Mouse (Mus musculus) liver, embryonic 16.5 days (tissue): Measurements from ENCODE around the gene Slit3. TPM values are rescaled to one million over a fixed set of nuclear protein-coding genes. Genes with fewer than 3 reads are reported as not detected.

Experiments used
- ATAC-seq: fragments of 200-750 bp; cut with Nextera tagmentation; 2 replicates; pipeline ENCODE4 v1.8.0; 2017; ENCODE audit warnings: low read depth, mild to moderate bottlenecking, moderate number of reproducible peaks, moderate library complexity
- H3K27ac ChIP-seq: fragments of 300-500 bp; sonication (generic); 2 replicates; pipeline ENCODE4 v1.5.1; 2014; ENCODE audit warnings: mild to moderate bottlenecking, low read length
- H3K27me3 ChIP-seq: fragments of 300-500 bp; sonication (generic); 2 replicates; pipeline ENCODE4 v1.6.1; 2014; ENCODE audit warnings: low read depth, low read length, mixed read lengths; ENCODE audit not compliant: control insufficient read depth, insufficient read depth
- H3K36me3 ChIP-seq: fragments of 300-500 bp; sonication (generic); 2 replicates; pipeline ENCODE4 v1.6.1; 2014; ENCODE audit warnings: mild to moderate bottlenecking; ENCODE audit not compliant: control insufficient read depth, insufficient read depth
- H3K4me1 ChIP-seq: fragments of 300-500 bp; sonication (generic); 2 replicates; pipeline ENCODE4 v1.6.1; 2014; ENCODE audit warnings: low read depth, low read length, mixed read lengths; ENCODE audit not compliant: control insufficient read depth
- H3K4me2 ChIP-seq: fragments of 300-500 bp; sonication (generic); 2 replicates; pipeline ENCODE4 v1.6.1; 2014; ENCODE audit warnings: low read depth, low read length, mixed read lengths
- H3K4me3 ChIP-seq: fragments of 300-500 bp; sonication (generic); 2 replicates; pipeline ENCODE4 v1.5.1; 2014; ENCODE audit warnings: low read depth, mild to moderate bottlenecking, low read length
- H3K9ac ChIP-seq: fragments of 300-500 bp; sonication (generic); 2 replicates; pipeline ENCODE4 v1.6.1; 2014; ENCODE audit warnings: low read depth, low read length
- H3K9me3 ChIP-seq: fragments of 300-500 bp; sonication (generic); replicated peaks from 2 replicates; pipeline ENCODE4 v1.6.1; 2016; ENCODE audit warnings: low read length; ENCODE audit not compliant: control insufficient read depth
- WGBS: fragments of 180-500 bp; shearing (Covaris S2); extraction: QIAGEN DNeasy Blood & Tissue Kit; methylation state at CpG from one replicate; pipeline ENCODE4 v1.1.7; 2014; ENCODE audit not compliant: insufficient replicate concordance; 5-methylcytosine and 5-hydroxymethylcytosine counted together
- polyA plus RNA-seq: library from polyadenylated mRNA; unstranded; fragments of >200 nt; fragmentation: Nextera tagmentation; extraction: Ambion mirVana; gene quantifications from 2 replicates; pipeline ENCODE4 v1.2.1, GENCODE M21; 2015

Slit3 gene
- polyA plus RNA-seq, 1 experiment from 2014 or later: 0.22 TPM

DNA sequence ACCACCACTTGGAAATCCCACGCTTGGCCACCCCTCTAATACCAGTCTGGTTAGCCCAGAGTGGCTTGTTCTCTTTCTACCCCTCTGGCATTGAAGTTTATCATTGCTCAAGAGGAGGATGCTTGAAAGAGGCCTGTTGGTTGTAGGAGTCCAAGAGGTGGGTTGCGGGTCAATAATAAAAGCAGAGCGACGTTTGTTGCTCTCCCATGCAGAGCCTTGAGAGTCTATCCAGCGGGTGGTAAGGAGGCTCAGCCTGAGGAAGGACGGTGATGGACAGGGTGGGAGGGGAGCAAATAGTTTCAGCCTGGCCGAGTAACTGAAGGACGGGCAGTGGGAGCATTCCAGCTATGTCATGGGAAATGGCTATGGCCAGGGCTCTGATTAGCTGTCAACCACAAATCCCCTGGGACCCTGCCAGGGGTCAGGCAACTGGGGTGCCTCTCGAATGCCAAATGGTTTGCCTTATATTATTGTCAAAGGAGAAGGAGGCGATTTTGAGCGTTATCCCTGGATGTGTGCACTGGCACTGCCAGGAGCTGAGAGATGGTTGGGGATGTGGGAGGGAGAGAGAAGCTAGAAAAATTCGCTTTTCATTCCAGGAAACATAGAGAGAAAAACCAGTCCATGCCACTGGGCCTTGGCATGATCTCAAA is 141.4 kb downstream of the Slit3 start:
- Histone ChIP-seq H3K4me3 (no peak overlapping the region), H3K27ac (no peak overlapping the region), H3K9ac (no peak overlapping the region), H3K27me3 (no peaks in the 10 kb centered on the region), H3K9me3 (no peaks in the 10 kb centered on the region), H3K4me1 (no peaks in the 10 kb centered on the region), H3K36me3 (no peaks in the 10 kb centered on the region), H3K4me2 (no peak overlapping the region)
- no peak for ATAC-seq
- 58% methylated on average over 12 of the region's 12 CpGs for WGBS

DNA sequence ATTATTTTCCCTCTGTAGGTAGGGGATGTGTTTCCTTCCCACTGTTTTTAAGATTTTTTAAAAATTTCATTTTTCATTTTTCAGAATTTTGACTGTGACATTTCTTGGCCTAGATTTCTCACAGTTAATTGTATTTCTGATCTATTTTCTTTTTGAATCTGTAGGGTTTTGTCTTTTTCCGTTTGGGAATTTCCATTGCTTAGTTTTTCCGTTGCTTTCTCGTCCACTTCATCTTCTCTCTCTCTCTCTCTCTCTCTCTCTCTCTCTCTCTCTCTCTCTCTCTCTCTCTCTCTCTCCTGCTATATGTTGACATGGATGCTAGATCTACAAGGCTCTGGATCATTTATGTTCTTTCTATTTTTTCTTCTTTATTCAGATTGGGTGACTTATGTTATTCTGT is 143.7 kb downstream of the Slit3 start:
- Histone ChIP-seq H3K36me3 (no peaks in the 10 kb centered on the region), H3K4me1 (no peaks in the 10 kb centered on the region), H3K4me2 (no peak overlapping the region), H3K9ac (no peak overlapping the region), H3K27ac (no peak overlapping the region), H3K4me3 (no peak overlapping the region), H3K9me3 (no peaks in the 10 kb centered on the region), H3K27me3 (no peaks in the 10 kb centered on the region)
- 73% methylated on average over 3 of the region's 3 CpGs for WGBS
- ATAC-seq: no peak

DNA sequence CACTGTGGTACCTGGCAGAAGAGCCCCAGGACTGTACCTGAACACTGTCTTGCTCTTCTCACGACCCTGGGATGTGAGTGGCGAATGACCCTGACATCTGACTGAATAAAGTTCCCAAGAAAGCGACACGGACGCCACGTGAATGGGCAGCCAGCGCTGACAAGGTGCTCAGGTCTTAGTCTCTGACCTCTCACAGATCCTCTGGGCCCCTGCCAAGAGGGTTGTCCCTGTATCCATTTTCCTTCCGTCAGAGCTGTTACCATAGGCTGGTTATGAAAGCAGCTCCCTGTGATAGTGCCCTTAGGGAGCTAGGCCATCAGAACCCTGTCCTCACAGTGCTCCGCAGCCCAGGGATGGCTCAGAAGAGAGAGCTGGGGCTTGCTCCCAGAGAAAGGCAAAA is 149.4 kb downstream of the Slit3 start:
- Histone ChIP-seq H3K4me2 (no peak overlapping the region), H3K4me3 (no peak overlapping the region), H3K36me3 (no peaks in the 10 kb centered on the region), H3K9ac (no peak overlapping the region), H3K9me3 (no peaks in the 10 kb centered on the region), H3K27ac (no peak overlapping the region), H3K27me3 (no peaks in the 10 kb centered on the region), H3K4me1 (no peaks in the 10 kb centered on the region)
- no peak for ATAC-seq
- WGBS: 65% methylated on average over 9 of the region's 9 CpGs

DNA sequence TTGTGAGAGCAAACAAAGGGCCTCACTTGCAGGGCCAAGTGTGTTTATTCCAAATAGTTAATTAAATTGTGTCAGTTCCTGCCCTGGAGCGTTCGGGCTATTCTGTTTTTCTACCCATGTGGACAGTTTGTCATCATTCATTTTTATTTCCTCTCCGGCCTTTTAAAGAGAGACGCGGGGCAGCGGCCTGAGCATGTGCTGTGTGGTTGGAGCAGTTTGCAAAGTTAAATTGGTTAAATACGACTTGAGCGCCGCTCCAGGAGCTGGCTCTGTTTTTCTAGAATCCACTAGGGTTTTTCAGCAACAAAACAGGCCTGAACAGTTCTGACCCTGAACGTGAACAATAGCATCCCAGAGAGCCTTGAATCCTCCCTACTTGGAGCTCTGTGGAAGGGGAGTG is 152.4 kb downstream of the Slit3 start:
- H3K27ac ChIP-seq: no peak overlapping the region
- ATAC-seq: no peak

DNA sequence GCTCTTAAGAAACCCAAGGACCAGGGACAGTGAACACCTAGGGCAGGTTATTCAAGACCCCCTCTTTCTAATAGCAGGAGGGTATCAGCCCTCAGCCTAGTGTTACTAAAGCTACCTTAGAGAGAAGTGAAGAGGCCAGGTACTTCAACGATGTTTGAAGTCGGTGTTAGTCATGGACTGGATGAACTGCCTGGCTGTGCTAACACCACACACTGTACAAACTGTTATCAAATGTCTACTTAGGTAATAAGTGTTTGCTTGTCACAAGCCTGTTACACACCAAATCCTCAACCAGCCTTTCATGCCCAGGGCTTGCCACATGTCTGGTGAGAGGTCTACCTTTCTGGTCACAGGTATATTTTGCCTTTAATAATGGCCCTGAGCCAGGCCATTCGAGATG is 153.0 kb downstream of the Slit3 start:
- ATAC-seq: no peak
- Histone ChIP-seq H3K9ac (no peak overlapping the region), H3K4me3 (no peak overlapping the region), H3K4me2 (no peak overlapping the region), H3K36me3 (no peaks in the 10 kb centered on the region), H3K27ac (no peak overlapping the region), H3K27me3 (no peaks in the 10 kb centered on the region), H3K4me1 (no peaks in the 10 kb centered on the region), H3K9me3 (no peaks in the 10 kb centered on the region)
- 74% methylated on average over 3 of the region's 3 CpGs for WGBS

More for the DNA sequence above, 152.4 kb downstream of the Slit3 start:
- Histone ChIP-seq H3K9ac (no peak overlapping the region), H3K4me1 (no peaks in the 10 kb centered on the region), H3K27me3 (no peaks in the 10 kb centered on the region), H3K9me3 (no peaks in the 10 kb centered on the region), H3K4me2 (no peak overlapping the region), H3K4me3 (no peak overlapping the region), H3K36me3 (no peaks in the 10 kb centered on the region)
- 62% methylated on average over 10 of the region's 10 CpGs for WGBS

DNA sequence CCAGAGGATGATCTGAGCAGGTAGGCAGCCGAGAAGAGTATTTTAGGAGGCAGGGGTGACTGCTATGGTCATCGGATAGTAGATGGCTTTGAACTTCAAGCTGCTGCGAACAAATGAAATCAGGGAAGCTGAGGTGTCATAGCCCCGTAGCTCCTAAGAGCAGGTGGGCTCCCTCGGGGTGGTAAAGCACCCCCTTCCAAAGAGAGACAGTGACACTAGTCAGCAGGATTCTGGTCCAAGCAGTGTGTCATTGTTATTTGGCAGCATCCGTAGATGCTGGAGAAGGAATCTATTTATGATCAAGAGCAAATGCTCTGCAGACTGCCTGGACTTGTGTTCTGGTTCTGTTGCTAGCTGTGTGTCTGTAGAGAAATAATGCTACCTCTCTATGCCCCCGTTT is 154.3 kb downstream of the Slit3 start:
- 56% methylated on average over 7 of the region's 7 CpGs for WGBS
- Histone ChIP-seq H3K4me3 (no peak overlapping the region), H3K27ac (no peak overlapping the region), H3K27me3 (no peaks in the 10 kb centered on the region), H3K36me3 (no peaks in the 10 kb centered on the region), H3K9me3 (no peaks in the 10 kb centered on the region), H3K4me2 (no peak overlapping the region), H3K9ac (no peak overlapping the region), H3K4me1 (no peaks in the 10 kb centered on the region)
- ATAC-seq: no peak

DNA sequence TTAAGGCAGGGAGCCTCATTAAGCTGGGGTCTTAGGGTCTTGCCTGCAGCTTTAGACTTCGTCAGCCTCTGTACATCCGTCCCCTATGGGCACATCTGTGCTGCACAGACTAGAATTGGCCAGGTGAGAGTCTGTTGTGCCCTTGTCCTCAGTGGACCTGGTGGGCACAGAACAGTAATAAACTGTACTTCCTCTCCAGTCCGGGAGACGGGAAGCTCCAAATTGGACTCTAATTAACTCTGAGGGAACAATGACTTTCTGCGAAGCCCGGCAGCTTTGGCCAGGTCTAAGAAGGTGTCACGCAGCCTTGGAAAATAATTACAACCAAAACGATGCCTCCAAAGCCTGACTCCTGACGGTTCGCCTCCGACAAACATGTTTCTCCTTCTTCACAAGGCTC is 155.0 kb downstream of the Slit3 start:
- Histone ChIP-seq H3K4me3 (no peak overlapping the region), H3K27ac (no peak overlapping the region), H3K4me1 (no peaks in the 10 kb centered on the region), H3K4me2 (no peak overlapping the region), H3K9ac (no peak overlapping the region), H3K36me3 (no peaks in the 10 kb centered on the region), H3K9me3 (no peaks in the 10 kb centered on the region), H3K27me3 (no peaks in the 10 kb centered on the region)
- WGBS: 67% methylated on average over 11 of the region's 11 CpGs
- no peak for ATAC-seq

DNA sequence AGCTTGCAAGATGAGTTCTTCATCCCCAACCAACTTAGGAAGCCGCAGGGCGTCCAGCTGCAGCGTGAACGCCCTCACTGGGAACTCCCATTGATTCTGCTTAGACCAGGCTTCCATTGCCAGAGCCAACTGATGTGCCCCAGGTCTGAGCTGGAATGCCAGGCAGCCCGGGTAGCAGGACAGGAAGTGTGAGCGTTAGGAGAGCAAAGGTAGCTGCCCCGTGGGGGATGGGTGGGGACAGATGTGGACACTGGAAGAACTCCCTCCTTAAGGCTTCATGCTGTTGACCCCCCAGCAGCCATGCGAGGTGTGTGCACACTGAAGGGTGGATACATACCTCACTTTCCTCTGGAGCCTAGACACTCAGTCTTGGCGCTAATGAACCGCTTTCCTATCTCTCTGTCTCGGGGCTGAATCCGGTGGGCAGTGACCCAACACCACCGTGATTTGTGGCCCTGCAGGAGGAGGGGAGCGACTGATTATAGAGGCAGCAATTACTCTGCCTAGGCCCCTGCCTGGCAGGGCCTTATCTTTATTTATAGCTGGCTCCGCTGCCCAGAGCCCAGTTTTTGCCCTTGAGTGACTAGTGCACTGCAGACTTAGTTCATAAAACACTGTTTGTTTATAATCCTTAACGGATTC is 157.2 kb downstream of the Slit3 start:
- ATAC-seq: no peak
- H3K27ac ChIP-seq: no peak overlapping the region
- no peaks in the 10 kb centered on the region for H3K27me3 ChIP-seq
- no peak overlapping the region for H3K4me2 ChIP-seq
- no peaks in the 10 kb centered on the region for H3K4me1 ChIP-seq
- H3K9ac ChIP-seq: no peak overlapping the region
- 50% methylated on average over 16 of the region's 16 CpGs for WGBS
- no peak overlapping the region for H3K4me3 ChIP-seq
- no peaks in the 10 kb centered on the region for H3K9me3 ChIP-seq
- no peaks in the 10 kb centered on the region for H3K36me3 ChIP-seq

DNA sequence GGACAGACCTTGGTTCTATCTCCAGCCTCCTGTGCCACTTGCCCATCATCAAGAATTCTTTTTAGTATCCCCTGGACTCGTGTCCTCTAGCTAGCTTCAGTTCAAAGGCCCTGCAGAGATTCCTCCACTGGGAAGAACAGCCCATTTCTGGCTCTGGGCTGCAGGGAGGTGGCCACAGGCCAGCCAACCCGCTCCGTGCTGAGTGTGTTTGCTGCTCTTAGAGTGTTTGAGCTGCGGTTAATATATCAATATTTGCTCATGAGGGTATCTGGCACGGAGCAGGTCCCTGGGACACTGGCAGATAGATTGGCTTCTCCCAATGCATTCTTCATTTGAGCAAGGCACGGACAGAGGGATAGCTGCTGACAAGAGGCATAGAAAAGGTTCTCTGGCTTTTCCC is 159.8 kb downstream of the Slit3 start:
- H3K4me3 ChIP-seq: no peak overlapping the region
- H3K4me2 ChIP-seq: no peak overlapping the region
- ATAC-seq: peak; percentile 73
- H3K9ac ChIP-seq: no peak overlapping the region
- no peak overlapping the region for H3K27ac ChIP-seq
- H3K9me3 ChIP-seq: no peaks in the 10 kb centered on the region
- no peaks in the 10 kb centered on the region for H3K36me3 ChIP-seq
- no peaks in the 10 kb centered on the region for H3K27me3 ChIP-seq
- H3K4me1 ChIP-seq: no peaks in the 10 kb centered on the region
- 44% methylated on average over 6 of the region's 6 CpGs for WGBS
